Mouse (Mus musculus) midbrain, embryonic 16.5 days (tissue): Measurements from ENCODE around the gene Igfn1. TPM values are rescaled to one million over a fixed set of nuclear protein-coding genes. Genes with fewer than 3 reads are reported as not detected.

Experiments used
- ATAC-seq: fragments of 200-750 bp; cut with Nextera tagmentation; 2 replicates; pipeline ENCODE4 v1.8.0; 2017; ENCODE audit warnings: moderate TSS enrichment
- H3K27ac ChIP-seq: fragments of 300-500 bp; sonication (generic); 2 replicates; pipeline ENCODE4 v1.5.1; 2014; ENCODE audit warnings: mild to moderate bottlenecking, low read length, mixed read lengths
- H3K27me3 ChIP-seq: fragments of 300-500 bp; sonication (generic); 2 replicates; pipeline ENCODE4 v1.6.1; 2014; ENCODE audit warnings: low read depth, low read length, mixed read lengths; ENCODE audit not compliant: control insufficient read depth, insufficient read depth
- H3K36me3 ChIP-seq: fragments of 300-500 bp; sonication (generic); 2 replicates; pipeline ENCODE4 v1.6.1; 2014; ENCODE audit warnings: mild to moderate bottlenecking, low read length, moderate library complexity, mixed read lengths; ENCODE audit not compliant: control insufficient read depth, insufficient read depth
- H3K4me1 ChIP-seq: fragments of 300-500 bp; sonication (generic); 2 replicates; pipeline ENCODE4 v1.6.1; 2014; ENCODE audit warnings: mild to moderate bottlenecking, low read length, mixed read lengths; ENCODE audit not compliant: control insufficient read depth, insufficient read depth
- H3K4me2 ChIP-seq: fragments of 300-500 bp; sonication (generic); 2 replicates; pipeline ENCODE4 v1.6.1; 2014; ENCODE audit warnings: mild to moderate bottlenecking, low read length, mixed read lengths
- H3K4me3 ChIP-seq: fragments of 300-500 bp; sonication (generic); 2 replicates; pipeline ENCODE4 v1.5.1; 2014; ENCODE audit warnings: low read depth, mild to moderate bottlenecking, low read length, moderate library complexity, mixed read lengths
- H3K9ac ChIP-seq: fragments of 300-500 bp; sonication (generic); 2 replicates; pipeline ENCODE4 v1.6.1; 2014; ENCODE audit warnings: low read depth, low read length, mixed read lengths
- H3K9me3 ChIP-seq: fragments of 300-500 bp; sonication (generic); replicated peaks from 2 replicates; pipeline ENCODE4 v1.6.1; 2014; ENCODE audit warnings: mild to moderate bottlenecking, low read length, mixed read lengths; ENCODE audit not compliant: control insufficient read depth, poor library complexity, severe bottlenecking
- WGBS: fragments of 180-500 bp; shearing (Covaris S2); extraction: QIAGEN DNeasy Blood & Tissue Kit; methylation state at CpG from one replicate; pipeline ENCODE4 v1.1.7; 2014; 5-methylcytosine and 5-hydroxymethylcytosine counted together
- polyA plus RNA-seq: library from polyadenylated mRNA; unstranded; fragments of >200 nt; fragmentation: Nextera tagmentation; extraction: Ambion mirVana; gene quantifications from 2 replicates; pipeline ENCODE4 v1.2.1, GENCODE M21; 2015

Igfn1 gene
- polyA plus RNA-seq, 1 experiment from 2014 or later = not detected

GRCm38 (mm10) chr1:135929876-135930275, 76.3 kb downstream of the Igfn1 start:
- H3K27ac ChIP-seq = no peak overlapping the region
- H3K27me3 ChIP-seq = no peaks in the 10 kb centered on the region
- H3K4me3 ChIP-seq = no peak overlapping the region
- no peaks in the 10 kb centered on the region for H3K9me3 ChIP-seq
- ATAC-seq = peak; percentile 51; the same call in 1 of the 2 replicates
- peaks cover 3% of the 10 kb centered on the region; the same call in 1 of the 2 replicates for H3K4me1 ChIP-seq
- H3K9ac ChIP-seq = no peak overlapping the region
- WGBS = 52% methylated on average over 3 of the region's 3 CpGs
- H3K4me2 ChIP-seq = no peak overlapping the region
- H3K36me3 ChIP-seq = no peaks in the 10 kb centered on the region

GRCm38 (mm10) chr1:135925848-135926247, 80.3 kb downstream of the Igfn1 start:
- H3K9me3 ChIP-seq = no peaks in the 10 kb centered on the region
- H3K4me2 ChIP-seq = no peak overlapping the region
- H3K27me3 ChIP-seq = peaks cover 5% of the 10 kb centered on the region; the same call in 1 of the 2 replicates
- no peak overlapping the region for H3K27ac ChIP-seq
- WGBS = 72% methylated on average over 5 of the region's 5 CpGs
- H3K4me3 ChIP-seq = no peak overlapping the region
- no peak for ATAC-seq
- H3K9ac ChIP-seq = no peak overlapping the region
- no peaks in the 10 kb centered on the region for H3K36me3 ChIP-seq
- H3K4me1 ChIP-seq = peaks cover 3% of the 10 kb centered on the region; the same call in 1 of the 2 replicates

- H3K9ac ChIP-seq = no peak overlapping the region
- H3K4me1 ChIP-seq = peaks cover under 1% of the 10 kb centered on the region; the same call in 1 of the 2 replicates
- no peaks in the 10 kb centered on the region for H3K36me3 ChIP-seq
- H3K27ac ChIP-seq = no peak overlapping the region
- H3K9me3 ChIP-seq = no peaks in the 10 kb centered on the region
- 78% methylated on average over 5 of the region's 5 CpGs for WGBS
- peaks cover 17% of the 10 kb centered on the region for H3K27me3 ChIP-seq
- no peak for ATAC-seq
- no peak overlapping the region for H3K4me2 ChIP-seq
- H3K4me3 ChIP-seq = no peak overlapping the region
Measured at GRCm38 (mm10) chr1:135924377-135924994, 81.7 kb downstream of the Igfn1 start.

GRCm38 (mm10) chr1:135923229-135923628, 82.9 kb downstream of the Igfn1 start:
- no peak overlapping the region for H3K27ac ChIP-seq
- WGBS = 79% methylated on average over 7 of the region's 7 CpGs
- H3K36me3 ChIP-seq = no peaks in the 10 kb centered on the region
- H3K4me2 ChIP-seq = no peak overlapping the region
- ATAC-seq = no peak
- no peak overlapping the region for H3K9ac ChIP-seq
- H3K4me1 ChIP-seq = no peaks in the 10 kb centered on the region
- H3K9me3 ChIP-seq = no peaks in the 10 kb centered on the region
- peaks cover 30% of the 10 kb centered on the region for H3K27me3 ChIP-seq
- no peak overlapping the region for H3K4me3 ChIP-seq

GRCm38 (mm10) chr1:135918644-135919407, 87.3 kb downstream of the Igfn1 start, which contains the start of gene Pkp1:
Pkp1 (minus strand) TSS chr1:135919207.
- ATAC-seq = no peak
- H3K4me3 ChIP-seq = peak within 1 kb of the TSS; percentile 23

GRCm38 (mm10) chr1:135917206-135917605, 88.9 kb downstream of the Igfn1 start:
- no peak overlapping the region for H3K27ac ChIP-seq
- H3K36me3 ChIP-seq = no peaks in the 10 kb centered on the region
- no peak overlapping the region for H3K9ac ChIP-seq
- WGBS = 8% methylated on average over 5 of the region's 5 CpGs
- H3K9me3 ChIP-seq = no peaks in the 10 kb centered on the region
- peaks cover 51% of the 10 kb centered on the region for H3K27me3 ChIP-seq
- no peak overlapping the region for H3K4me3 ChIP-seq
- no peak for ATAC-seq
- H3K4me2 ChIP-seq = no peak overlapping the region
- H3K4me1 ChIP-seq = no peaks in the 10 kb centered on the region

More at GRCm38 (mm10) chr1:135918644-135919407, 87.3 kb downstream of the Igfn1 start, which contains the start of gene Pkp1:
- H3K27me3 ChIP-seq = peaks cover 53% of the 10 kb centered on the region
- peak within 1 kb of the TSS; percentile 43 for H3K4me2 ChIP-seq
- no peaks in the 10 kb centered on the region for H3K4me1 ChIP-seq
- no peak within 1 kb of the TSS for H3K27ac ChIP-seq
- H3K9me3 ChIP-seq = no peaks in the 10 kb centered on the region
- no peaks in the 10 kb centered on the region for H3K36me3 ChIP-seq
- WGBS = under 1% methylated on average over 50 of the region's 67 CpGs
- no peak within 1 kb of the TSS for H3K9ac ChIP-seq

GRCm38 (mm10) chr1:135916486-135917058, 89.6 kb downstream of the Igfn1 start:
- no peak overlapping the region for H3K4me2 ChIP-seq
- no peak overlapping the region for H3K4me3 ChIP-seq
- no peaks in the 10 kb centered on the region for H3K4me1 ChIP-seq
- no peak overlapping the region for H3K27ac ChIP-seq
- H3K36me3 ChIP-seq = no peaks in the 10 kb centered on the region
- no peak for ATAC-seq
- H3K27me3 ChIP-seq = peaks cover 51% of the 10 kb centered on the region
- no peaks in the 10 kb centered on the region for H3K9me3 ChIP-seq
- H3K9ac ChIP-seq = no peak overlapping the region
- WGBS = 31% methylated on average over 5 of the region's 5 CpGs

- no peak overlapping the region for H3K4me3 ChIP-seq
- no peak overlapping the region for H3K9ac ChIP-seq
- peaks cover 27% of the 10 kb centered on the region for H3K27me3 ChIP-seq
- no peak overlapping the region for H3K4me2 ChIP-seq
- no peak for ATAC-seq
- no peaks in the 10 kb centered on the region for H3K36me3 ChIP-seq
- H3K27ac ChIP-seq = no peak overlapping the region
- no peaks in the 10 kb centered on the region for H3K4me1 ChIP-seq
- 82% methylated on average over 4 of the region's 4 CpGs for WGBS
- H3K9me3 ChIP-seq = no peaks in the 10 kb centered on the region
Measured at GRCm38 (mm10) chr1:135913657-135914056, 92.5 kb downstream of the Igfn1 start.

- no peak overlapping the region for H3K4me2 ChIP-seq
- H3K27me3 ChIP-seq = no peaks in the 10 kb centered on the region
- no peaks in the 10 kb centered on the region for H3K4me1 ChIP-seq
- H3K36me3 ChIP-seq = no peaks in the 10 kb centered on the region
- 5% methylated on average over 6 of the region's 6 CpGs for WGBS
- H3K9me3 ChIP-seq = no peaks in the 10 kb centered on the region
- H3K4me3 ChIP-seq = no peak overlapping the region
- H3K27ac ChIP-seq = no peak overlapping the region
- no peak for ATAC-seq
- no peak overlapping the region for H3K9ac ChIP-seq
Measured at GRCm38 (mm10) chr1:135909381-135909780, 96.8 kb downstream of the Igfn1 start.
